Mouse (Mus musculus) heart, postnatal 0 days (tissue): ENCODE measurements around the gene Cdkn1c. TPM values are rescaled to one million over a fixed set of nuclear protein-coding genes. Genes with fewer than 3 reads are reported as not detected.

Experiments used
- ATAC-seq: fragments of 200-750 bp; cut with Nextera tagmentation; 2 replicates; pipeline ENCODE4 v1.8.0; 2017; ENCODE audit warnings: low read depth, moderate number of reproducible peaks, moderate library complexity; ENCODE audit not compliant: insufficient read depth
- DNase-seq: peaks from one replicate; pipeline ENCODE4 v3.0.0-alpha.2; 2016; ENCODE audit warnings: low spot score
- H3K27ac ChIP-seq: fragments of 300-500 bp; sonication (generic); 2 replicates; pipeline ENCODE4 v1.5.1; 2014; ENCODE audit warnings: low read depth, mild to moderate bottlenecking
- H3K27me3 ChIP-seq: fragments of 300-500 bp; sonication (generic); 2 replicates; pipeline ENCODE4 v1.6.1; 2014; ENCODE audit warnings: low read length, mixed read lengths; ENCODE audit not compliant: control insufficient read depth, insufficient read depth
- H3K36me3 ChIP-seq: fragments of 300-500 bp; sonication (generic); replicated peaks from 2 replicates; pipeline ENCODE4 v1.6.1; 2014; ENCODE audit warnings: low read length, mixed read lengths; ENCODE audit not compliant: control insufficient read depth, insufficient read depth
- H3K4me1 ChIP-seq: fragments of 300-500 bp; sonication (generic); 2 replicates; pipeline ENCODE4 v1.6.1; 2014; ENCODE audit warnings: antibody characterized with exemption; ENCODE audit not compliant: control insufficient read depth, insufficient read depth
- H3K4me2 ChIP-seq: fragments of 300-500 bp; sonication (generic); 2 replicates; pipeline ENCODE4 v1.6.1; 2014; ENCODE audit warnings: low read depth, mild to moderate bottlenecking, low read length, moderate library complexity
- H3K4me3 ChIP-seq: fragments of 300-500 bp; sonication (generic); 2 replicates; pipeline ENCODE4 v1.5.1; 2014; ENCODE audit warnings: low read depth, low read length
- H3K9ac ChIP-seq: fragments of 300-500 bp; sonication (generic); replicated peaks from 2 replicates; pipeline ENCODE4 v1.6.1; 2014; ENCODE audit warnings: low read depth, low read length, mixed read lengths
- H3K9me3 ChIP-seq: fragments of 300-500 bp; sonication (generic); replicated peaks from 2 replicates; pipeline ENCODE4 v1.6.1; 2016; ENCODE audit warnings: low read length; ENCODE audit not compliant: control insufficient read depth
- CTCF ChIP-seq: IDR thresholded peaks from 2 replicates; pipeline ENCODE4 v1.5.1; 2016; ENCODE audit warnings: antibody characterized with exemption, control low read depth, low read depth
- EP300 ChIP-seq: IDR thresholded peaks from 2 replicates; pipeline ENCODE4 v1.6.1; 2016; ENCODE audit warnings: antibody characterized with exemption, low read depth
- WGBS: fragments of 180-500 bp; shearing (Covaris S2); extraction: QIAGEN DNeasy Blood & Tissue Kit; methylation state at CpG from one replicate; pipeline ENCODE4 v1.1.7; 2014; 5-methylcytosine and 5-hydroxymethylcytosine counted together
- polyA plus RNA-seq: library from polyadenylated mRNA; unstranded; fragments of >200 nt; fragmentation: Nextera tagmentation; extraction: Ambion mirVana; gene quantifications from 2 replicates; pipeline ENCODE4 v1.2.1, GENCODE M21; 2015
- total RNA-seq: library from RNA; depleted of rRNA; stranded (reverse); fragments of >200 nt; gene quantifications from 2 replicates; pipeline ENCODE4 v1.2.3, GENCODE M21; 2014; ENCODE audit warnings: low replicate concordance

The Cdkn1c gene
- total and polyA plus RNA-seq, 2 experiments from 2014 or later, result 81.3 to 94.6 TPM

- no peaks in the 10 kb centered on the region for H3K9me3 ChIP-seq
- H3K4me2 ChIP-seq, result no peak overlapping the region
- ATAC-seq (peak; percentile 27; the same call in 1 of the 2 replicates), DNase-seq (peak; percentile 46)
- H3K27ac ChIP-seq, result no peak overlapping the region
- H3K4me1 ChIP-seq, result no peaks in the 10 kb centered on the region
- no peak overlapping the region for H3K4me3 ChIP-seq
- H3K9ac ChIP-seq, result no peak overlapping the region
- peaks cover 19% of the 10 kb centered on the region; the same call in 1 of the 2 replicates for H3K27me3 ChIP-seq
- WGBS, result 23% methylated on average over 13 of the region's 13 CpGs
- TF ChIP-seq CTCF, result peak; percentile 66
- no peak for TF ChIP-seq EP300
- no peaks in the 10 kb centered on the region for H3K36me3 ChIP-seq
These were observed 19.6 kb upstream of the Cdkn1c start for GRCm38 (mm10) chr7:143480498-143480897.

DNA sequence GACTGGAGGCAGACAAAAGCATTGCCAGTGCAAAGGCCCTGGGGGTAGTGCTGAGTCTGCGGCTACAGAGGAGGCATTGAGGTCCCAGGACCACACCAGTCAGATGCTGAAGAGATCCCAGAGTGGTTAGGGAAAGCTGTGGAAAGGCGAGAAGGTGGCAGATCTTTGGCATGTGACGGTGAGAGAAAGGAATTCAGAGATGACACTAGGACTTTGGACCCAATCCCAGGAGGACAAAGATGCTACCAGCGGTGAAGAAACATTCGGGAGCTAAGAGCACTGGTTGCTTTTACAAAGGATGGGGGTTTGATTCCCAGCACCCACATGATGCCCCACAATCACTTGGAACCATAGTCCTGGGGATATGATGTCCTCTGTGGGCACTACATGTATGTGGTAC lies 16.9 kb upstream of the Cdkn1c start:
- Histone ChIP-seq H3K4me1 (no peaks in the 10 kb centered on the region), H3K9ac (no peak overlapping the region), H3K36me3 (no peaks in the 10 kb centered on the region), H3K27me3 (peaks cover 14% of the 10 kb centered on the region; the same call in 1 of the 2 replicates), H3K4me3 (no peak overlapping the region), H3K27ac (no peak overlapping the region), H3K4me2 (no peak overlapping the region), H3K9me3 (no peaks in the 10 kb centered on the region)
- no peak for ATAC-seq
- no peak for DNase-seq
- 78% methylated on average over 5 of the region's 5 CpGs for WGBS
- TF ChIP-seq EP300 (no peak), CTCF (no peak)

GRCm38 (mm10) chr7:143476702-143477335 lies 16.0 kb upstream of the Cdkn1c start:
- Histone ChIP-seq H3K4me3 (no peak overlapping the region), H3K36me3 (no peaks in the 10 kb centered on the region), H3K27ac (no peak overlapping the region), H3K4me1 (no peaks in the 10 kb centered on the region), H3K27me3 (peaks cover 7% of the 10 kb centered on the region; the same call in 1 of the 2 replicates), H3K9me3 (no peaks in the 10 kb centered on the region), H3K9ac (no peak overlapping the region), H3K4me2 (no peak overlapping the region)
- ATAC-seq (no peak), DNase-seq (no peak)
- TF ChIP-seq EP300 (no peak), CTCF (no peak)
- 80% methylated on average over 3 of the region's 3 CpGs for WGBS

DNA sequence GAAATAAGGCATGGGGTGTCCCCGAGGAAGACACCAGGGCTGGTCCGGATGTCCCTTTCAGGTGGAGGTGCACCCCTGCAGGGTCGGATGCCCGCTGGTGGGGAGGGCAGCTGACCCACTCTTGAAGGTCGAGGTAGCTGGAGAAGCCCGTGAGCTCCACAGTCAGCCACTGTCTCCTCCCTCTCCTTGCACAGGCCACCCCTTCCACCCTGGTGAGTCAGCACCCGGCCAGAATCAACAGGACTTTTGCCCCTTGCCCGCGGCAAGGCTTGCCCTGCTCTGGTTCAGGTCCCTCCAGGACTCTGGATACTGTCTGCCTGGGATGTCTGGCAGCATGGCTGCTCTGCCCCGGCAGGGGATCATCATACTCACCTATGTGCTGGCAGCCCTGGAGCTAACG lies 15.0 kb upstream of the Cdkn1c start:
- no peaks in the 10 kb centered on the region for H3K9me3 ChIP-seq
- no peaks in the 10 kb centered on the region for H3K4me1 ChIP-seq
- WGBS, result 49% methylated on average over 11 of the region's 11 CpGs
- no peak overlapping the region for H3K4me2 ChIP-seq
- no peaks in the 10 kb centered on the region for H3K36me3 ChIP-seq
- 0 out of 2 replicates have a peak, but pooled peaks cover 2% of the 10 kb centered on the region for H3K27me3 ChIP-seq
- no peak for DNase-seq
- no peak for ATAC-seq
- no peak for TF ChIP-seq EP300
- TF ChIP-seq CTCF, result no peak
- H3K27ac ChIP-seq, result no peak overlapping the region
- no peak overlapping the region for H3K9ac ChIP-seq
- no peak overlapping the region for H3K4me3 ChIP-seq

DNA sequence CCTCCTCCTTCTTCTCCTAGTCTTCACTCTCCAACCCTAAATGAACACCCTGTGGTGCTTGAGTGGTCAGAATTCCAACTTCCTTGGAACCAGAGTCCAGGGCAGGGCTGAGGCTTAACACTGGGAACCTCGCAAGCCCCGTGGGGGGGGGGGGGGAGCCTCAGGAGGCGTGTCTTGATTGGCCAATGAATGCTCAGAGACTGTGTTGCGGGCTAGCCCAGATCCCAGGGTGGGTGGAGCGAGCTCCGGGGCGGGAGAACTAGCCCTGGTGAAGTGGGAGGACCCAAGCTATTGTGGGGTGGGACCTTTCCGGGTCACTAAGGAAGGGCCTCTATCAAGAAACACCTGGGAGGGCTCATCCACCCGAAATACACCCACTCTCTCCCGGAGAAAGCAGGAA lies 14.0 kb upstream of the Cdkn1c start:
- H3K27ac ChIP-seq, result no peak overlapping the region
- 38% methylated on average over 10 of the region's 10 CpGs for WGBS
- no peaks in the 10 kb centered on the region for H3K4me1 ChIP-seq
- TF ChIP-seq CTCF, result no peak
- no peak for TF ChIP-seq EP300
- ATAC-seq (no peak), DNase-seq (no peak)
- no peak overlapping the region for H3K4me2 ChIP-seq
- H3K9ac ChIP-seq, result no peak overlapping the region
- H3K36me3 ChIP-seq, result no peaks in the 10 kb centered on the region
- no peaks in the 10 kb centered on the region for H3K27me3 ChIP-seq
- no peak overlapping the region for H3K4me3 ChIP-seq
- H3K9me3 ChIP-seq, result no peaks in the 10 kb centered on the region

DNA sequence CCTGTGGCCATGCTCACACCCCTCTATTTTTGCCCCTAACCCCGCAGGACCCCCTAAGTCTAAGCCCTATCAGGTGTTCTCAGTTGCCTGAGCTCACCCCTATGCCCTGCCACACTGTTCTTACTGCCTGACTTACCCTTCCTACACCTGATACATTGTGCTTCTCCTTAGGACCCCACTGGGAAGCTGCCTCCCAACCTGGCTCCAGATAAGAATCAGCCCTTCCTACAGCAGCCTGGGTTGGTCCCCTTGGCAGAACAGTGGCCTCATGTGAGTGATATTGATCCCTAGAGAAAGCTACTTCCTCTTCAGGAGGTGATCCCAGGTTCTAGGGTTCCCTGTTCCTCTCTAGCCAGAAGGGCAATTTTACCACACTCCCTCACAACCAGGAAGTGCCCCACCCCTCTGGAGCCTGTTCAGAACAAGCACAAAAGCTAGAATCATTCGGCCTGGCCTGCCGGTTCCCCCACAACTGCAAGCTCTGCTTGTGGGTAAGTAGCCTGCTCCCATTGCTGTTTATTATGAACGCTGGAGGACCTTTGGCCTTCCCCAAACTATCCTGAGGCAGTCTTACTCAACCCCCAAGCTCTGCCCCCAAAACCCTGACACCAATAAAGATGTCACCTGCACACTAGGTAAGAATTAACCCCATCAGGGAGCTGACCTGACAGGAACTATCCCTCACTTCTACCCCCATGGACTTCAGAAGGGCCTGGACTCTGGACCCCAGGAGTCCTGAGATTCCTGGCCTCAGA lies 12.7 kb upstream of the Cdkn1c start, which contains the start of gene Slc22a18:
Gene Slc22a18, plus strand, starts transcription at position 390 of the 755 bp plus-strand sequence.
- no peaks in the 10 kb centered on the region for H3K27me3 ChIP-seq
- H3K4me1 ChIP-seq, result no peaks in the 10 kb centered on the region
- H3K9me3 ChIP-seq, result no peaks in the 10 kb centered on the region
- H3K9ac ChIP-seq, result no peak within 1 kb of the TSS
- no peak for ATAC-seq
- no peak within 1 kb of the TSS for H3K4me2 ChIP-seq
- no peaks in the 10 kb centered on the region for H3K36me3 ChIP-seq
- no peak within 1 kb of the TSS for H3K4me3 ChIP-seq
- no peak within 1 kb of the TSS for H3K27ac ChIP-seq
- DNase-seq, result peak; percentile 28
- WGBS, result 27% methylated on average over 4 of the region's 4 CpGs
- TF ChIP-seq EP300, result no peak
- TF ChIP-seq CTCF, result no peak
